Mouse (Mus musculus) 3134 (cell line): ENCODE measurements around the gene Zfp57.
A peak's percentile ranks its signal among the peaks of the same experiment; 100 is the strongest.

Source experiments
- DNase-seq: peaks from one replicate; pipeline ENCODE4 v3.0.0-alpha.2; 2011; ENCODE audit warnings: low spot score; ENCODE audit not compliant: insufficient read length; ENCODE audit errors: extremely low read depth

Gene Zfp57

DNA sequence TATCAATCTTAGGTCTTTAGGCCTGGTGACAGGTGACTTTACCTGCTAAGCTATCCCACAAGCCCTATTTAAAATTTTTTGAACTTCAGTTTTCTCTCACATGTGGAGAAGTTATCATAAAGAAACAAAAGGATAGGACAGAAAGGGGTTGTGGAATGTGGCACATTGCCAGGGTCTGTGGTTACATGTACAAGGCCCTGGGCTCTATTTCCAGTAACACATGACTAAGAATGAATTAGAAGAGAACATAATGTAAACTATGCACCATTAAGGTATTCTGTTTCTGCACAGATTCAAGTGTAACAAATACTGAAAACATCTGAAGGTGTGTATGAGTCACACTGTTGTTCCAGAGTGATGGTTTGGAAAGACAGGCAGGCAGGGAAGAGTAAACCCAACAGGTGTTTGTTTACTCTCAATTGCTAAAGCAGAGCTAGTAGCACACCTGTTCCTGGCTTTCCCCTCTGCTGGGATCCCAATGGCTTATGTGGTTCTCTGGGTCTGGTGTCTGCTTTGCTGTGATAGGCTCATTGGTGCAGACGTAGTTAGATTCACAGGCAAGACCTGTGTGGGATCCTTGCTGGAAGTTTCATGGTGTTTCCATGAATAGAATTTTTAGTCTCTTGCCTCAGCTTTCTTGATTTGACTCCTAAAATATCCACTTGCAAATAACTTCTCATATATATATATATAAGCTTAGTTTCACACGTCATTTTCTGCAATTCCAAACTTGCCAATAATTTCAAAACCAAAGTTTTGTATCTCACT, 38.3 kb downstream of the Zfp57 start:
- DNase-seq, result no peak

DNA sequence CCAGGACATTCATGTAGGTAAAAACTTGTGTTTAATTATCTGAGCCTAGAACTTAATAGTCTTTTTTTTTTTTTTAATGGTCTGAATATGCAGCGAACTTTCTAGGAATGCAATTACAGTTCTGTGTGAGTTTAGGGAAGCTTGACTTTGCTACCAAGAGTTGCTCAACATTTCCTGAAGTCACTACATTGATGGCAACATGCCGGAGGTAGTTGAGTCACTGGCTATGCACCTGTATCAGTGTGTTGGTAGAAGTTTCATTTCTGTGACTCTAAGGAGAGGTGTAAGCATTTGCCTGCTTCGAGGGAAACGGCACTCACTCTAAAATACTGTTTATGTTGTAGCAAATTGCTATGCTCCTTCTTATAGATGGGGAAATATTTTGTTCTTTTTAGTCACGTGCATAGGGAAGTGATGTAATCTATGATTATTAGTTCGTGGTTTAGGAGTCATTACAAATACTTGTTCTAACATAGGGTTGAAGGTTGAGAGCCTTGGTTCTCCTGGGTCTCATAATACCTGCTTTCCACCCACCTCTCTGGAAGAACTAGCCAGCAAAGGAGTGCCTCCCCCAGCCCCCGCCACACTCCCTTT, 43.8 kb downstream of the Zfp57 start:
- no peak for DNase-seq

- peak; percentile 84 for DNase-seq
Observed at GRCm38 (mm10) chr17:37045611-37046311, 44.8 kb downstream of the Zfp57 start, which contains the start of gene Gabbr1. Gabbr1 (plus strand) TSS chr17:37045966.

DNA sequence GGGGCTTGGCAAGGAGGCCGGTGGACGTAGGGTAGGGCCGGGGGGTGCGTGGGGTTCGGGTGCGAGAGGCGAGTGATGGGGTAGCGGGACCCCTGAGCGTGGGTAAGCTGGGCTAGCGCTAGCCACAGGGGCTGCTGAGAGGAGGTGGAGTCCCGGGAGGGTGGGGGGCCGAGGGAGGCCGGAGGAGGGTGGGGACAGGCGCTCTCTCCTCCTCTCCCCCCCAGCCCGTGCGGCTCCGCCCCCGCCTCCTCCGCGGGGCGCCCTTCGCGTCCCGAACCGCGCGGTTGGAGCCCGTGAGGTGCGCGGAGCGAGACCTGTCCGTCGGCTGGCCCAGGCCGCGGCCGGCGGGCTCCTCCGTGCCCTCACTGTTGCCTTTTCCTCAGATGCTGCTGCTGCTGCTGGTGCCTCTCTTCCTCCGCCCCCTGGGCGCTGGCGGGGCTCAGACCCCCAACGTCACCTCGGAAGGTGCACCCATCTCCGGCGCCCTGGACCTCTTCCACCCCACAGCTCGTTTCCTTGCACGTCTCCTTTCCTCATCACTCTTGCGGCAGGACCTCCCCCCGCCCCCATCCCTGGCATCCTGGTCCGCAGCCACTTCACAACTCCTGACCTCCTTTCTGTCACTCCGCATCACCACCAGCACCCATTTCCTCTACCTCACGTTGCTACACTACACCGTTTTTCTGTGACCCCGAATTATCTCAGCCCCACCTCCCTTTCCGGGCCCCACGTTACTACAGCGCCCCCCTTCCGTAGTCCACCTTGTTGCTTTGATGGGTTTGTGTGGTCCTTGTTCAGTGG, 45.5 kb downstream of the Zfp57 start:
- peak; percentile 79 for DNase-seq

- no peak for DNase-seq
Observed at GRCm38 (mm10) chr17:37047332-37047976, 46.5 kb downstream of the Zfp57 start.

DNA sequence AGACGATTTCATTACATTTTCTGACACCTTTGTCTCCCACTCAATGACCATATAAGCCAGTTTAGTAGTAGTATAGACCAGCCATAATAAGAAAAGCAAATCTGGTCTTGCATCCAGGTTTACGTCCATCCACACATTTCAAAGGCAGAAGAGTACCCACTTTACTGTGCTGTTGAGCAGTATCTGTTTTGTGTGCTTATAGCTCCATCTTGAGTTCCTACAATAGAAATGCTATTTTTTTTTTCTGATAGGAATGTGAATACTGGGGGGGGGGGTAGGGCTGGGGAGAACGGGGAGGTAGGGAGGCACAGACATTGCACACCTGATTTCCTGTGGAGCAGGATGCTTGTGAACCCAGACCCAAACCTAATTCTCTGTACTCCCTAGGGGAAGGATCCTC, 47.0 kb downstream of the Zfp57 start:
- DNase-seq, result no peak

DNA sequence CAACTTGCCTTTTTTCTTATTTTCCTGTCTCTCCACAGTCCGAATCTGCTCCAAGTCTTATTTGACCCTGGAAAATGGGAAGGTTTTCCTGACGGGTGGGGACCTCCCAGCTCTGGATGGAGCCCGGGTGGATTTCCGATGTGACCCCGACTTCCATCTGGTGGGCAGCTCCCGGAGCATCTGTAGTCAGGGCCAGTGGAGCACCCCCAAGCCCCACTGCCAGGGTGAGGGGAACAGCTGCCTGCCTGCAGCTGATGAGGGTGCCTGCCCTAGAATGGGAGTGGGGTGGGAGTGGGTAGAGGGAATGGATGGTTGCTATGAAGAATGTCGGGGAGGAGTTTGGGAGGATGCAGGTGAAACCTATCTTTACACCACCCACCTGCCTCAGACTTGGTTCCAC, 47.4 kb downstream of the Zfp57 start:
- no peak for DNase-seq

DNA sequence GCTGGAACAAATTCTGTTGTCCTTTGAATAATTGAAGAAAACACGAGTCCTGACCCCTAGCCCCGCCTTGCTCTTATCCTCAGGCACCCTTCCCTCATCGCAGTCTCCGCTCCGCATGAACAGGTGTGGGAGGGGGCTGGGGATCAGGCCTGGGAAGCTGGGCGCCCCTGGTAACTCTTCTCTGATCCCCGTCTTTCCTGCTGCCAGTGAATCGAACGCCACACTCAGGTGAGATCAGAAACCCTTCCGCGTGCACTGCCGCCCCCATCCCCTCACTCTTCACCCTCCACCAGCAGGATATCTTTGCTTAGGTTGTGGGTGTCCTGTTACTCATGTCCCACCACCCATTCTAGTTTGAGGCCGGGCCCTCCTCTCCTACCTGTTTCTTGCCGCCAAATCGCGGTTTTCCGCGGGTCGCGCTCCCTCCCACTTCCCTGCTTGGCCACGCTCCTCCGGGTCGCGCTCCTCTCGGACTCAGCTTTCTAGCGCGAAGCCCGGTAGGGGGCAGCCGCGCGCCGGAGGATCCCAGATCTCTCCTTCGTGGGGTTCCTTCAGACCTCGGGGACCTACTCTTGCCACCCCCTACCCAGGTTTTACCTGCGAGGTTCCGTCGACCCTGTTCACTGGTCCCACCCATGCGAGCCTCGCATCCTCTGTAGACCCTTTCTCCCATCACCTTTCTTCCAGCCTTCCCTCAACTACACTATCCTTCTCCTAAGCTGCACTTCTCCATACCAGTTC, 48.8 kb downstream of the Zfp57 start:
- DNase-seq, result no peak

DNA sequence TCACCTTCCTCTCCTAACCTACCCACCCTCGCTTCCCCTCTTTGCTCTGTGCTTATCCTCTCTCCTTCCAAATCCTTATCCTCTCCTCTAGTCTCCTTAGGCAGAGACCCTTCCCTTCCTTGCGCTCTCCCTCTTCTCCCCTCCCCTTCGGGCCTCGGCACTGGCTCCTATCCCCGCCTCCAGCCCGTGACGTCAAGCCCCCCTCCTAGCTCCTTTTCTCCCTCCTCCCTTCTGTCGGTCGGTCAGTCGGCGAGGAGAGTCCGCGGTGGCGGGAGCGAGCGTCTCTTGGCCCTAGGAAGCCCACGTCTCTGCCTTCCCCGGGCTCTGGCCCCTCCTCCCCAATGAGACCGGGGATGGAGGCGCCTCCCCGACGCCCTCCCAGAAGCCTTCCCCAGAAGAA, 49.4 kb downstream of the Zfp57 start:
- DNase-seq, result no peak

DNA sequence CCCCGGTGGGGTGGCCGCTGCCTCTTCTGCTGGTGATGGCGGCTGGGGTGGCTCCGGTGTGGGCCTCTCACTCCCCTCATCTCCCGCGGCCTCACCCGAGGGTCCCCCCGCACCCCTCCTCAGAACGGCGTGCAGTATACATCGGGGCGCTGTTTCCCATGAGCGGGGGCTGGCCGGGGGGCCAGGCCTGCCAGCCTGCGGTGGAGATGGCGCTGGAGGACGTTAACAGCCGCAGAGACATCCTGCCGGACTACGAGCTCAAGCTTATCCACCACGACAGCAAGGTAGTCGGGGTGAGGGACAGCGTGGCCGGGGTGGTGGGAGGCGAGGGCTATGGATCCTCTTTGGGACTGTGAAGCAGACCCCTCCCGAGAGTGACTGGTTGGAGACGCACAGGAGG, 49.9 kb downstream of the Zfp57 start:
- no peak for DNase-seq

DNA sequence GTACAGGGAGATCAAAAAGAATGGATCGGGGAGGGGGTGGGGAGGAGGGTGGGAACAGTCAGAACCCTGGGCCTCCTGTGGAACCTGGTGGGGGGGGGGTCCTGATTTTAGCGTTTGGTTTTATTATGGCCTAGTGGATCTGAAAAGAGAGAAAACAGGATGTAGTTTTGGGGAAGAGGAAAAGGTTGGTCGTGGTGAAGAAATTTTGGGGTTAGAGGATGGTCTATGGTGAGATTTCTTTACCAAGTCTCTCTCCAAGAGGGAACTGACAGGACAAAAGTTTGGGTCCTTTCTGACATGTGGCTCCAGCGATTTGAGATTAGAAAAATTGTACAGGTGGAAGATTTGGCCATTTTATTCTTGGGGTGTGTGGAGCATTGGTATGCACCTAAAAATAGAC, 50.8 kb downstream of the Zfp57 start:
- DNase-seq, result no peak

DNA sequence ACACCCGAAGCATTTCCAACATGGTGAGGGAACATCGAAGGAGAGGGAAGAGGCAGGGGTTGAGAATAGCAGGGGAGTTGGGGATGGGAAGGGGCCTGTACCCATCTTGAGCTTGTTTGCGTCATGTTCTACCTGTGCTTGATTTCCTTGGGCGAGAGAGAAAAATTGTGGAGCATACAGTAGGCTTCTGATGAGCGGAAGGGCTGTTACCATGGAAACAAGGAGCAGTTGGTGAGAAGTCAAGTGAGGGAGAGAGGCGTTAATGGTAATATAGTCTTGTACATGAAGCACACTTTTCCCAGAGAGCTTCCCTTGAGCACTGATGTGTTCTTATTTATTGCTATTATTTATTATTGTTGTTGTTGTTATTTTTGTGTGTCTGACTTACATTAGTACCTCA, 56.0 kb downstream of the Zfp57 start:
- DNase-seq, result no peak
